Mouse (Mus musculus) left cerebral cortex, postnatal 10 days (tissue): Measurements from ENCODE around the gene Dct. TPM values are rescaled to one million over a fixed set of nuclear protein-coding genes. Genes with fewer than 3 reads are reported as not detected.
A peak's percentile ranks its signal among the peaks of the same experiment; 100 is the strongest.

Experiments
- DNase-seq, 2 experiments: peaks; one replicate each; pipeline ENCODE4 v3.0.0; 2021 to 2022; ENCODE audit warnings: low spot score in 2 of 2, mixed read lengths in 1 of 2; ENCODE audit errors: extremely low spot score in 1 of 2
- intact Hi-C: fragments of 180-260 bp; cut with DNase I; formaldehyde crosslinking; loops from one replicate; pipeline ENCODE4 v1.15.1; 2025
- total RNA-seq, 2 experiments: library from RNA; stranded (reverse); gene quantifications; 2 replicates each; pipeline ENCODE4 v1.2.3; 2021

Gene Dct
- total RNA-seq, 2 experiments from 2014 or later: 0.18 to 0.21 TPM

DNA sequence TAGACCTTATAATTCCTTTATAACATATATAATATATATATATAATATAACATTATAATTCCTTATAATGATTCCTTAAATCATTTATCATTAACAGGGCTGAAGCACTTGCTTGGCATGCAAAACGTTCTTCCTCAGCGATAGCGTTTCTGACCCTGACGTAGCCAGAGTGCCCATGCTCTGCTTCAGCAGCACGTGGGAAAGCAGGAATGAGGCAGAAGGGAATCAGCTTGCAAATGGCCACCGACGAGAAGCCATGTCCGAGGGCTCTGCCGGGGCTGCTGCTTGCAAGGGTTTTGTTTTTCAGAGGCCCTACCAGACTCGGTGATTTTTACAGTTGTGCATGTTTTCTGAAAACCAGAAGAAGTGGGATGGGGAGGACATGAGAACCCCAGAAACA lies 1.6 kb downstream of the Dct start:
- no peak for DNase-seq
- intact Hi-C loops: no loop called here

DNA sequence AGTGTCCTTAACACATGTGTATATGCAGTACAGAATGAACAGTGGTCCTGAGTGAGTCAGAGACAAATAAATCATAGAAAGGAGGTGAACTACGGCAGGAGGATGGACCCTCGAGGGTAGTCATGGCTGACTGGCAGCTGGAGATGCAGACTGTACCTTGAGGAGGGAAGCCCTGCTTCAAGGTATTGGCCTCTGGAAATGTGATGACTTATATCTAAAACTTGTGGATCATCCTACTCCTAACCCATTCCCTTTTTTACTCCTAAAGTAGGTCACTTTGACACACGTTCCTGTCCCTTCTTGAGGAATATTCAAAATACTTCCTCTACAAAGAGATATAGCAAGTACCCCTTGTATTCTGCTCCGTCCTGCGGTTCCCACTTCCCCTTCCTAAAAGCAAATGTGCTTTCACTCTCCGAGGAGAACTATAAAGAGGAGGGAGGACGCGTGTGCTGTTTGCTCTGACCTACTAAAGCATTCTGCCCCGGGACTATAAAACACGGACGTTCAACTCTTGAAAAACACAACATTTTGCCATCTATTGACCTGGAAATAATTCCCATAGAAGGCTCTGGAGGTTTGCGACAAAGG lies 2.3 kb downstream of the Dct start:
- intact Hi-C loops: no loop called here
- DNase-seq: no peak

DNA sequence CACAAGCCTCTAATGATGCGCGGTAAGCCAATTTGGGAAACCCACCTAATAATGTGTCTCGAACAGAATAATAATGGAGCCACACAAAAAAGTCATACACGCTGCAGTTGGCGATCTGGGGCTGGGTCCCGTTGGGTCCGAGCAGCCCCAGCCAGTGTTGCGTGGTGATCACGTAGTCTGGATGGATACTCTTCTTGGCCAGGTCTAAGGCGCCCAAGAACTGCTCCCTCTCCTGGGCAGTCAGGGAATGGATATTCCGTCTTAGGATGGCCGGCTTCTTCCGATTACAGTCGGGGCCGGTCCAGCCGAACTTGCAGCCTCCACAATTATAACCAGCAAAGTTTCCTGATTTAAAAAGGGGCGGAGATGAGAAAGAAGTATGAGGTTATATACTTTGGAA lies 9.1 kb downstream of the Dct start:
- intact Hi-C loops: no loop called here
- DNase-seq: peak in 1 of 2 experiments; percentile 38

DNA sequence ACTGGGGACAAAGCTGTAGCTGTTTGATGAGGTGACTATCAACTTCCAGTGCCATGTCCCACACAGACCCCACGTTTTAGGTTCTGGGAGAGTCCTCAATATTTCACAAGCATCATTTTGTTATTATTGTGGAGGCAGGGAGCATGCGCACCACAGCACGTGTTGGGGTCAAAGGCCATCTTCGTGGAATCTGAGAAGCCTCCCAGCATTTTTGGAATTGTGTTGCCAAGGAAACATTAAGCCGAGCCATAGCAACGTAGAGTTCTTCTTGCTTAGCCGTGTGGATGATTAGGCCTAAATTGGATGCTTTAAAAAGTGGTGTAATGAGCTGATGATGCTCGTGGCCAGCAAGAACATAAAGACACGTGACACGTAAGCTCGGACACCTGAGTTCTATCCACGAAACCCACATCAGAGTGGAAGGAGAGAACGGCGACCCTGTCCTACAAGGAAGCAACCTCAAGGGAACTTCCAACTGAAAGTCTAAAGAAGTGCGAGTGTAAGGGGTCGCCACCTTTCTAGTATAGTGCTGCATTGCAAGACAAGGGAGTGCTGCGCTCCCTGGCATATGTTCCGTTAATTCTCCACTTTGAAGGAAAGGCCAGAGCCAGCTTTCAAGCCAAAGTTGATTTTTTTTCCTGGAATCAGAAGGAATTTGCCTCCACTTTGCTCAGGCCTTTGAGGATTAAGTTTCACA lies 9.8 kb downstream of the Dct start:
- no peak for DNase-seq
- intact Hi-C loops: no loop called here

GRCm38 (mm10) chr14:118040550-118041250 lies 11.3 kb downstream of the Dct start:
- DNase-seq: no peak
- intact Hi-C loops: no loop called here

- DNase-seq: no peak
- intact Hi-C loops: no loop called here
Measured at GRCm38 (mm10) chr14:118039074-118039473, 13.0 kb downstream of the Dct start.

DNA sequence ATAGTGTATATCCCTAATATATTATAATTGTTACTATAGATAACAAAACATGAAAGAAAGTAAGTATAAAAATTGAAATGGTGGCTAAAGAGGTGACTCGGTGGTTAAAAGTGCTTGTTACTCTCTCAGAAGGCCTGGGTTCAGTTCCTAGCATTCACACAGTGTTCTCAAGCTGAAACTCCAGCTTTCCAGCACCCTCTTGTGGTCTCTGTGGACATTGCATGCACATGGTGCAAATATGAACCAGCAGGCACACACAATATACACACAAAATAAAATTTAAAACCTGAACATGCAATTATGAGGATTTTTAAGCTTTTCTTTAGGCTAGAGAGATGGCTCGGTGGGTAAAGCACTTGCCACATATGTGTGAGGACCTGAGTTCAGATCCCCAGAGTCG lies 24.5 kb downstream of the Dct start:
- DNase-seq: no peak
- intact Hi-C loops: no loop called here

- intact Hi-C loops: no loop called here
- DNase-seq: no peak
Measured at GRCm38 (mm10) chr14:118021867-118022543, 30.0 kb downstream of the Dct start.

DNA sequence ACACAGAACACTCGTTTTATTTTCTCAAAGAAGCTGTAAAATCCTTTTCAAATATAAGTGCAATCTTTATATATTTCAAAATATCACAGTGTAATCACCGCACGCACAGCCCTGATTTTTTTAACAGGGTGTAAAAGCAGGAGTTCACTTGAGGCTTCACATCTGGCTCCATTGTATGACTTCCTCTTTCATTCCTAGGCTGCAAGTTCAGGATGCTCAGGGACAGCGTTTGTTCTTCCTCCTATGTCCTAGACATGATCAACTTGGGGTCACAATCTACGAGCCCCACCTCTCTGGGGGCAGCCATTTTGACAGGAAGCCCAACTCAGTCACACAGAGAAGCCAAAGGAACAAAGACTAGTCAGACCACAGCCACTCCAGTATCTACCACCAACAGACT lies 32.7 kb downstream of the Dct start:
- intact Hi-C loops: no loop called here

DNA sequence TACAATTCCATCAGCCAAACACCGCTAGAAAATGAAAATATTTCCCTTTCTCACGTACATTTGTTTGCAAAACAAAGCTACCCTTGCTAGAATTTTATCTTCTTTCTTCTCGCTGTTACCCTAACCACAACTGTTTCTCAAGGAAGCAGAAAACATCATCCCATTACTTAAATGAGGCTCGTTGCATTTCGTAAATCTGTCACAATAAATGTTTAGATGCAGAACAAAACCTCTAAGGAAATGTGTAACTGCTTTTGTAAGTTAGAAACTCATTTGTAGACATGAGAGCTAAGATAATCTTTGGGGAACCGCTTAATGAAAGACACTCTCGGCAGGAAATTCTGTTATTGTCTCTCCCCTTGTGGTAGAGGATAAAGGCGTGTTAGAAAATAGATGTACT lies 38.8 kb downstream of the Dct start:
- intact Hi-C loops: no loop called here
- DNase-seq: no peak

More for the DNA sequence above, 32.7 kb downstream of the Dct start:
- DNase-seq: no peak

DNA sequence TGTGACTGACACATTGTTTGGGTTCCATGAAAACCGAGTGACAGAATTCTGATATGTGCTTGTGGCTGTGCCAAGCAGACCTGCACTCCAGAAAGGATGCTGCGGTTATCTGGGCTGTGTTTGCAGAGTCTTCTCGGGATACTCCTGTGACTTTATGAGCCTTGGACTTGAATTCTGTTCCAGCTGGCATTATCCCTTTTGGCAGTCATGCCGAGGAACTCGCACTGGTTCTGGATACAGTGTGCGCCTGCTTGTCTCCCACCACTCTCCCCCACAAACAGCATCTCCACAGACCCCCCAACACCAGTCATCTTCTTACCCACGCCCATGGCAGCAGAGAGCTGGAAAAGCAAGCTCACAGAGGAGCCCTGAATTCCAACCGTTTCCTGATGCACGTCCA lies 42.5 kb downstream of the Dct start:
- intact Hi-C loops: loop anchor here (5.0 to 10.0 kb wide), 2 partner anchors 143 to 785 kb away; no protein-coding TSS in a partner anchor
- DNase-seq: no peak

DNA sequence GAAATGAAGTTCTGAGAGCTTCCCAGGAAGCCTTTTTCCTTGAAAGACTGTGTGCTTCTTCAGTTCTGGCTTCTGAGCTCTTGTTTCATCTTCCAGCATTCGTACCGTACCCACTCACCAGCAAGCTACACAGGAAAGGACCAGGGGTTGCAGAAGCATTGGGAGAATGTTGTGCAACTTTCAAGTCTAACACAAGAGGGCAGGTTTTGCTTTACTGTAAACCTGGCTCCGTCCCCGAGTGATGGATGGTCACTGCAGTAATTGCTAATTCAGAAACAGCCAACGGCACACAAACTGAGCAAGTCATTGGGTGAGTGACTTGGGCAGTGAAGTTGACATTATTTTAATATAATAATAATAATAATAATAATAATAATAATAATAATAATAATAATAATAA lies 46.3 kb downstream of the Dct start:
- intact Hi-C loops: loop anchor here (5.0 to 10.0 kb wide), 2 partner anchors 147 to 789 kb away; no protein-coding TSS in a partner anchor
- peak; percentile 55 to 64 for DNase-seq

- no peak for DNase-seq
- intact Hi-C loops: loop anchor here (5.0 to 10.0 kb wide), 2 partner anchors 128 to 790 kb away; partner anchors contain the start of gene Tgds
Measured at GRCm38 (mm10) chr14:118004434-118004833, 47.6 kb downstream of the Dct start.

DNA sequence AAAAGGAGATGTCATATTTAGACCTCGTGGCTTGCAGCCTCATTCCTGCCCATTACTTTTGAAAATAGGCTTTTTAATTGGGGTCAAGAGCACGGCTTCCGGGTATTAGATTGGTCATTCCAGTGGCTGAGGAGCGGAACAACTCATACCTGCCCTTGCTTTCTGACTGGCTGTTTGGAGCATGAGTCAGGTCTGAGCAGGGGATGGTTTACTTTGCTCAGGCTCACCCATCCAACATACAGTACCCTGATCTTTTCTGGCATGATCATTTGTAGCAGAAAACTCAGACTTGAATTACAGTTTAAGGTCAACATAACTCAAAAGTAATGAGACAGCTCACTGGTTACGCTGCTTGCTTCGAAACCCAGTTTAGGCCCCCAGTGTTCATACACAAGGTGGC lies 58.2 kb downstream of the Dct start:
- no peak for DNase-seq
- intact Hi-C loops: no loop called here

DNA sequence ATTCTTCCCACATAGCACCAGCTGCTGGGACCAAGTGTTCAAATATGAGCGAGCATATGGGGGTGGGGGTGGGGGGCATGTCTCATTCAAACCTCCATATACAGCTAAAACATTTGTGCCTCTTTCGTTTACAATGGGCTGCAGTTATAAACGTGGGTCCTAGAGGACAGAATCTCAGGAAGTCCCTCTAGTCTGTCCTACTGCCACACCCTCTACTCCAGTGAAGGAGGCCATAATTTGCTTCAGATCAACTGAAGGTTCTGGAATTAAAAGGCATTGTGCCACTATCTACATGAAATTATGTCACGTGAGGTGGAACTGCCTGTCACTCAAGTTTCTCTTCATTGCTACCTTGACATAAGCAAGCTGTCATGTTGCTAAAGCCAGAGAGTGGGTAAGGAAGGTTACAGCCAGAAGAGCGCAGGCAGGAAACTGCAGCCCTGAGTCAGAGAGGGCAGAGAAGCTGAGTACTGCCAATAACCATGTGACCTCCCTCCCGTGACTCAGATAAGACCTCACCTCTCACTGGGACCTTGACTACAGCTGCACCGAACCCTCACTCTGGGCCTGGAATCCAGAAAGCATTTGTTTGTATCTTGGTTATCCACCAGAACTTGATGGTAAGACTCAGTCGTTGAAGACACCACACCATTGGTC lies 59.3 kb downstream of the Dct start:
- intact Hi-C loops: no loop called here
- no peak for DNase-seq

- DNase-seq: no peak
- intact Hi-C loops: no loop called here
Measured at GRCm38 (mm10) chr14:117990203-117990602, 61.8 kb downstream of the Dct start.

- intact Hi-C loops: no loop called here
- DNase-seq: no peak
Measured at GRCm38 (mm10) chr14:117988444-117988843, 63.6 kb downstream of the Dct start.

DNA sequence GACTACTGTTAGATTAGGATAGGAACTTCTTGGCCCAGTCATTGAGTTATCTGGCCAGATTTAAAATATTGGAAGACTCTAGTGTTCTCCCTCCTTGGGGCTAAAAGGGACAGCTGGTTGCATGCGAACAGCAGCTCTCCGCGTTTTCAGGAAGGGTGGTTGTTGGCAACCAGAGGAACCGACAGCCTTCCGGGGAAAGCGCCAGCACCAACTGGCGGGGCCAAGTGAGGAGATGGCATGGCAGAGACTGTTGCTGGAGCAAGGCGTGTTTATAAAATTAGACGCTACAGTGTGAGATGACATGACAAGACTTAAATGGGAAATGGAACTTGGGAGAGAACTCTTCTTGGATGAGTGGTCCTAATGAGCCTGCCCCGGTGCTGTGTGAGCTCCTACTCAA lies 70.5 kb downstream of the Dct start:
- intact Hi-C loops: no loop called here

DNA sequence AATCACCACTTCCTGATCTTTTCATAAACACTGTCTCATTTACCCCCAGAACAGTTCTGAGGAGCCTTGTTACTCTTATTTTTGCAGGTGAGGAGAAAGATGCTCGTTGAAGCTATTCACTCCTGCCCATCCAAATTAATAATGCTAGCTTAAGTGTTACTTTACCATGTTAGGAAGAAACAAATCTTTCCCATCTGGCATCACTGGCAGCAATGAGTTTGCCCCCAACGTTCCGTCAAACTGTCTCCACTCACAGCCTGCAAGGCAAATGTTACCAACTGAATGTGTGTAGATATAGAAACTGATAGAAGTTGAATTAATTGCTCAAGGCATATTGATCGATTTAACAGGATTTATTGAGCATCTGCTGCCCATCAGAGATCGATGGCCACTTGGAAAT lies 79.5 kb downstream of the Dct start:
- DNase-seq: no peak
- intact Hi-C loops: no loop called here

More for the DNA sequence above, 70.5 kb downstream of the Dct start:
- DNase-seq: peak; percentile 61 to 62
